Mouse (Mus musculus): ENCODE measurements at regions not wholly inside any gene's neighbourhood (a gene's known extent, or its start where the extent isn't known, plus 50 kb on each side); places are given as distances from the start of the nearest gene placed in this dataset.

- TF ChIP-seq POLR2A (IDR thresholded peaks at IDR 0.05; ENCODE audit: borderline replicate concordance, extremely low read depth, low read depth, low read length): no peak
- TF ChIP-seq CTCF (IDR thresholded peaks at IDR 0.05; ENCODE audit: insufficient read depth, low read length): no peak
Observed at GRCm38 (mm10) chr7:138472371-138472770, 74.8 kb upstream of the Tcerg1l start.

All from lung, adult 2 months (tissue).